Mouse (Mus musculus) layer of hippocampus, adult 2 months (tissue): ENCODE results near the gene Clec9a. TPM values are rescaled to one million over a fixed set of nuclear protein-coding genes. Genes with fewer than 3 reads are reported as not detected.

ENCODE experiments used
- DNase-seq, 2 experiments: peaks; one replicate each; pipeline ENCODE4 v3.0.0; 2022; ENCODE audit warnings: low spot score in 2 of 2
- H3K27ac ChIP-seq: fragments of 200-600 bp; 2 replicates; pipeline ENCODE4 v1.8.1; 2022
- H3K4me3 ChIP-seq: fragments of 200-600 bp; 2 replicates; pipeline ENCODE4 v1.8.1; 2022; ENCODE audit warnings: mild to moderate bottlenecking
- CTCF ChIP-seq: fragments of 200-600 bp; conservative IDR thresholded peaks from 2 replicates; pipeline ENCODE4 v1.8.1; 2022; ENCODE audit warnings: antibody characterized with exemption, mild to moderate bottlenecking, moderate library complexity
- long read RNA-seq, 2 experiments: library from polyadenylated mRNA; stranded (forward); transcript quantifications; one replicate each; pipeline ENCODE4 v2.0.0; 2021; ENCODE audit warnings: borderline mapping rate in 2 of 2
- total RNA-seq, 2 experiments: library from RNA; stranded (reverse); gene quantifications; 2 replicates each; pipeline ENCODE4 v1.2.3; 2021

The Clec9a gene
- not detected for total RNA-seq
- long read RNA-seq, experiment 1 = 0 reads
- long read RNA-seq, experiment 2 = 0 reads

DNA sequence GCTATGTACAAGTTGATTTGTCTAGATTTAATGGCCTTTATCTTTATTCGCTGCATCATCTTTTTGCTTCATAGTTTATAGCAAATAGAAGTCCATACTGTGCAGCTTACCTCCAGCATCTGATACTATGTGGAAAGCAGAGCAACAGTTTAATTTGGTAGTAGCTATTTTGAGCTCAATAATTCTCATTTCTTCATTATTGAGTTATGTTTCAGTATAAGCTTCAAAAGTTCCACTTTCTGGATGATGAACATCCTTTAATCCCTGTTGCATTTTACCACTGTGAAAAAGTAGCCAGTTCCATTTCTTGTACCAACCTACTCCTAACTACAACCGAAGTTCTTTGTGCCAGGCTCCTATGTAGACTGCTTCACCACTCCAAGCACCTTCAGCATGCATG, at the start of gene Clec9a:
Gene Clec9a (plus strand): TSS at position 301 of the 400 bp plus-strand sequence.
- H3K27ac ChIP-seq = no peak within 1 kb of the TSS
- TF ChIP-seq CTCF = no peak
- no peak within 1 kb of the TSS for H3K4me3 ChIP-seq
- DNase-seq = no peak

DNA sequence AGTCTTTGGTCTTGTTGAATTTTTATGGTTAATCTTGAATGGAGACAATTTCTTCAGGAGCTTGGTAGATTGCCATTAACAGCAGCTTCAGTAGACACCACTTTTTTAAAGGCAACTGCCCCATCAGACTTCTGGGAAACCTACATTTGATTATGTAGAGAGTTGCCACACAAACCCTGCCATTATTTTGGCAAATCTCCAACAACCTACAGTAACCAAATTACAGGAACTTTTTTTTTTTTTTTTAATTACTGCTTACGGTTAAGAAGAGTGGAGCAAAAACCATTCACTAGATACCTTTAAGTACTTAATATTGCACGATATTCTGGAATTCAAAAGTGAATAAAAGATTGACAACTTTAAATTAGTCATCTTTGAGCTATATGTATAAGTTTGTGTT, 49.1 kb upstream of the Clec9a start:
- H3K27ac ChIP-seq = no peak overlapping the region
- no peak for DNase-seq
- H3K4me3 ChIP-seq = no peak overlapping the region
- TF ChIP-seq CTCF = no peak

DNA sequence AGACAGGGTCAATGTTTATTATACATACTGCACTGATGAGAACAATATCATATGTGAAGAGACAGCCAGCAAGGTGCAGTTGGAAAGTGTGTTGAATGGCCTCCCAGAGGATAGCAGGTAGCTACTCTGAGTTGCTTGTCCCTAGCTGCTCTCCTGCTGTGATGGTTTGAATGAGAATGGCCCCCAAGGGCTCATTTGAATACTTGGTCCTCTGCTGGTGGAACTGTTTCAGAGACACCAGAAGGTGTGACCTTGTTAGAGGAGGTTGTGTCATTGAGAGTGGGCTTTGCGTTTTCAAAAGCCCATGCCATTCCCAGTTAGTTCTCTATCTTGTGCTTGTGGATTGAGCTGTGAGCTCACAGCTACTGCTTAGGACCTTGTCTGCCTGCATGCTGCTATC, 44.7 kb upstream of the Clec9a start:
- no peak overlapping the region for H3K27ac ChIP-seq
- no peak for DNase-seq
- no peak for TF ChIP-seq CTCF
- no peak overlapping the region for H3K4me3 ChIP-seq

DNA sequence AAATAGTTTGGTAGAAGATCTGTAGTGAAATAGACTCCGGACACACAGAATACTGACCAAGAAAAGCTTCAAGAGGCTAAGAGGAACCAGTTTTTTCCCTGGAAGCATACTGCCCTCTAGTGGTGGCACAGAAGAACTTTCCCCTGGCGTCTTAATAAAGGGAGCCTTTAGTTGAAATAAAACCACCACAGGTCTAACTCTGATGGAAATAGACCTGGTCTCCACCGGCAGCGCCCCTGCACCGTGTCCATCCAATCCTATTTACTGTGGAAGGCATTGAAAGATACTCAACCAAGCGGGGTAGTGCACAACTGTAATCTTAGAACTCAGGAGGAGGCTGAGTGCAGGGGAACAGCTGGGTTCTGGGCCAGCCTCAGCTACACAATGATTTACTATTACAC, 42.7 kb upstream of the Clec9a start:
- no peak overlapping the region for H3K4me3 ChIP-seq
- DNase-seq = peak; percentile 27 to 65
- peak; percentile 96 for TF ChIP-seq CTCF
- H3K27ac ChIP-seq = no peak overlapping the region

DNA sequence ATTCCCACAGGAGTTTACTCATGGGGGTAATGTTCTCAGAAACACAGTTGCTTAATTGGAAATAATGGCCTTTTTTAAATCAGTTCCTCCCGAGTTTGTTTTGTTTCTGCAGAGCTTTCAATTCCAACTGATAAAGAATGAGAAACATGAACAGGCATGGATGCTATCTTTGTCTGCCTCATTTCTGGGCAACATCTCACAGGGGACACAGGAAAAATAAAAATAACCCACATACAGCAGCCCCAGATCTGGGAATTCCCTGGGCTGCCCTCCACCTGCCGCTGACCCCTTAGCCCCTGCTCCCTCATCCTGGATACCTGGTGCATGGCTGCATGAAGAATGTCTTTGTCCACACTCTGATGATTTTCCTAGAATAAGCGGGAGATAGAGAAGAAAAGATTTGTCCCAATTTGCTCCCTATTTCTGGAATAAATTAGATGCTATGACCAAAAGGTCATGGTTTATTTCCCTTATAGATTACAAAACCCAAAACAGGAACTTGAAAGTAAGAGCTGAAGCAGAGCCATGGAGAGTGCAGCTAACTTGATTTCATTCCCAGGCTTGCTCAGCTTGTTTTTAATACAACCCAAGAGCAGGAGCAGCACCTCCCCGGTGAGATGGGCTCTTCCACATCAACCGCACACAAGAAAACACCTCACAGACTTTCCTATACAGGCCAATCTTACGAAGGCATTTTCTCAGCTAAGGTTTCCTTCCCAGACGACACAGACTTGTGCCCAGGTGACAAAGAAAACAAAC, 39.1 kb upstream of the Clec9a start:
- DNase-seq = no peak
- no peak for TF ChIP-seq CTCF
- no peak overlapping the region for H3K27ac ChIP-seq
- H3K4me3 ChIP-seq = no peak overlapping the region

DNA sequence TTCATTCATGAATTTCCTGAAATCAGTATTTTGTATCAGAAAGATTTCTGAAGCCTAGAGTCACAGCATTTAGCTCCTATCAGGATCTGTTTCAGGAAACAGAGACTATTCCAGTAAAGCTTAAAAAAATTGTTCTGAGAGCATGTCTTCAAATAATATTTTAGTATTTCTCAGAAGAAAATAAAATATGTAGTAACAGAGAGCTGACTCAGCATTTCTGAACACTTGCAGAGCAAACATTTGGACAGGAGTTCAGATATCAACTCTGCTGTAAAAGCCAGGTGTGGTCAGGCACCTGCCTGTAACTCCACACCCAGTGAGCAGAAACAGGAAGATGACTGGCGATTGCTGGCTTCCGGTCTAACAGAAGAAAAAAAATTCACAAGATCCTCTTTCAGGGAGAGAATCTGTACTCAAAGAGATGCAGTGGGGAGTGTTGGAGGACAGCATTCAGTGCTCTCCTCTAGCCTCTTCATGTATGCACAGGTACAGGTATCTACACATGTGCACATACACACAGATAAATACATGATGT, 33.7 kb upstream of the Clec9a start:
- DNase-seq = no peak
- TF ChIP-seq CTCF = no peak
- Histone ChIP-seq H3K27ac (no peak overlapping the region), H3K4me3 (no peak overlapping the region)

DNA sequence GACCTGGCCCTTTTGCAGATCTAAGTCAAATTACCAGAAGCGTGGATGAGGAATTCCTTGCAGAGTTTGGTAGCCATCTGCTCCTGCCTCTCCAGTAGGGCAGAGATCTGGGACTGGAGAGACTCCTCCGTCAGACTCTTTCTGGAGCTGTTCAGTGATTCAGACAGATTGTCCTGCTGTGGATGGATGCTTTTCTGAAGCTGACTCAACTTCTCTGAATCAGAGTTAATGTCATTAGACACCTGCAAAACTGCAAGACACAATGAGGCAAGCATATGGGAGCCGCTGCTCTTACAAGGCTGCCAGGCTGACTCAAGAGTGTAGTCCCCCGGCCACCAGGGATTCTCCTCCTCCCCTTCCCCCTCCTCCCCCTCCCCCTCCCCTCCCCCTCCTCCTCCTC, 28.2 kb upstream of the Clec9a start:
- no peak overlapping the region for H3K4me3 ChIP-seq
- H3K27ac ChIP-seq = no peak overlapping the region
- TF ChIP-seq CTCF = no peak
- DNase-seq = peak; percentile 11 to 29

DNA sequence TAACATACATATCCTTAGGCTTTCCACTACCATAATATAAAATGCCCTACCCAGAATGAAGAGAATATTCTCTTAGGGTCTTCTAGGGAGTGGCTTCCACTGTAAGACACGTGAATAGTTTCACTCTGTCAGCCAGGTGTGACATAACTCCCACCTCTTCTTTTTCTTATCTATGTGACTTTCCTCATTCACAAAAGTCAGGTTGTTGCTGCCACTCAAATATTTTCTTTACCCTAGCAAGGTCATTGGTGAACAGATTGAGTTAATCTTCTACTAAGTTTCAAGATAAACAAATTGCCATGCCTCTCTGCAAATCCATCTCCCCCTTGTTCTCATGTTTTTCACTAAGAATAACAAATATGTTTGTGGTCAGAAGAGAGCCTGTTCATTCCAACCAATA, 26.9 kb upstream of the Clec9a start:
- no peak for TF ChIP-seq CTCF
- no peak for DNase-seq
- Histone ChIP-seq H3K27ac (no peak overlapping the region), H3K4me3 (no peak overlapping the region)

DNA sequence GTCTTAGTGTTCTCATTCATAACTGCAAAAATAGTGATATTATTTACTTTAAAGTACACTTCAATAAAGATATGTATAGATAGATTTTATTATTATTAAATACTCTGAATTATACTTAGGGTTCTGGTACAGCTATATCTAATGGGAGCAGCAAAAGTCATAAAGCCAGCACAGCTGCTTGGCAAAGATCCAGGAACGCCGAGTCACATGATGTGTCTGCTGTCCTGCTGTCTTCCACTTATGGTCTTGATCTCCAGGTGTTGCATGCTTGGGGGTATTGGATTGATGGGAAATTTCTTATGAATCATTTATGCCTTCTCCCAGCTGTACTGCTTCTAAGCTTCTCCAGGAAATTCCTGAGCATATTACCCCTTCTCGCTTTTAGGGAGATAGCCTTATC, 25.2 kb upstream of the Clec9a start:
- no peak for DNase-seq
- TF ChIP-seq CTCF = no peak
- Histone ChIP-seq H3K4me3 (no peak overlapping the region), H3K27ac (no peak overlapping the region)

DNA sequence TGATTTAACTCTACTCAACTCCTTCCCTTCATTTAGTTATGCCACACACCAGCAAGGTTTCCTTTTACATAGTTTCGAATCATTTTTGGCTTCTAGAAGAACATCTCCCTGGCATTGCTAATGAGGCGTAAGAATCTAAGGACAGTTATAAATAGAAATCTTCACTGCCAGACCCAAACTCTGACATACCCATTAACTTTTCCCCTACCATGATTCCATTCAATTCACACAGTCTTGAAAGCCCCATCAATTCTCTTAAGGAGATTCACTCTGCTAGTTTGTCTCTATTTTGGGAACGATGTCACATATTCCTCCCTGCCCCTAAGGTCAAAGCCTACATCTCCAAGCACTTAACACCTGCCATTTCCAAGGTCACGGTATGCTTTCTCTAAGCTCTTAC, 23.7 kb upstream of the Clec9a start:
- no peak for TF ChIP-seq CTCF
- Histone ChIP-seq H3K27ac (no peak overlapping the region), H3K4me3 (no peak overlapping the region)
- DNase-seq = no peak

DNA sequence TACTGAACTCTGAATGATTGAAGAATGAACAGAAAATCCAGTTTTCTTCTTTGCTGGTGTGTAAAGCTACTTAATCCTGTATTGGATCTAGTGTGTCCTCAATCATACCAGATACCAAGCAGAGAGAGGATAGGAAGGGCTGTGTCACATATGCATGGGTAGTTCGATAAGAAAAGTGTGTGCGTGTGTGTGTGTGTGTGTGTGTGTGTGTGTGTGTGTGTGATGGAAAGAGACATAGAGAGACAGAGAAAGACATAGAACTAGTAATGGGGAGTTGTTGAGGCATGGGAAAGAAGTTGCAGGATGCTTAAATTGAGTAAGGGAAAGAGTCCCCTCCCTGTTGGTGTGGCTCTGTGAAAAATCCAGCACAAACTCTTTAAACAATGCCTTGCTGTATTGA, 22.9 kb upstream of the Clec9a start, which contains the start of gene Clec12b:
Gene Clec12b (minus strand): TSS at position 101 of the 400 bp plus-strand sequence.
- no peak within 1 kb of the TSS for H3K4me3 ChIP-seq
- TF ChIP-seq CTCF = no peak
- DNase-seq = no peak

DNA sequence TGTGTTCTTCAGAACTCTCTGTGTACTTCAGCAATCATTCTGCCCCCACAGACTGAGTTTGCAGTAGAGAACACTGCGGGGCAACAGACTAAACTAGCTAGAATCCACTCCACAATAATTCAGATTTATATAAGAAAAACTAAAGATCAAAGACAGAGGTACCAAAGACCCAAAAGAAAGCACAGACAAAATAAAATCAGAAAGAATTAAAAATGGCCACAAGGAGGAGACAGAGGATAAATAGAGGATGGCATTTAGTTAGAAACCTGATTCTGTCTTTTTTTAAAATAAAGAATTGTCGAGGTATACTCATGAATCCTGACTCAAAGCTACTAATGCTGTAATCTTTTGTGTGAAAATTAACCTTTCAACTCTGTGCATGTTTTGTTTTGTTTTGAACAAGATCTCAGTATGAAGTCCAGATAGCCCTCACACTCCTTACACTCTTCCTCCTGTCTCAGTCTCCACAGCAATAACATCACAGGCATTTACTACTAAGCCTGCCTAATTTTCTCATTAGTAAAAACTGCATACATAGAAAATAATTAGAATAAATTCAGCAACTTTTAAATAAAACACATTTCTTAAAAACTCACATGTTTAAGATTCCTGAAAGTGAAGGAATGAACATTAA, 15.5 kb upstream of the Clec9a start:
- TF ChIP-seq CTCF = peak; percentile 89
- Histone ChIP-seq H3K4me3 (no peak overlapping the region), H3K27ac (no peak overlapping the region)
- no peak for DNase-seq

More for the DNA sequence above, 22.9 kb upstream of the Clec9a start, which contains the start of gene Clec12b:
- no peak within 1 kb of the TSS for H3K27ac ChIP-seq

DNA sequence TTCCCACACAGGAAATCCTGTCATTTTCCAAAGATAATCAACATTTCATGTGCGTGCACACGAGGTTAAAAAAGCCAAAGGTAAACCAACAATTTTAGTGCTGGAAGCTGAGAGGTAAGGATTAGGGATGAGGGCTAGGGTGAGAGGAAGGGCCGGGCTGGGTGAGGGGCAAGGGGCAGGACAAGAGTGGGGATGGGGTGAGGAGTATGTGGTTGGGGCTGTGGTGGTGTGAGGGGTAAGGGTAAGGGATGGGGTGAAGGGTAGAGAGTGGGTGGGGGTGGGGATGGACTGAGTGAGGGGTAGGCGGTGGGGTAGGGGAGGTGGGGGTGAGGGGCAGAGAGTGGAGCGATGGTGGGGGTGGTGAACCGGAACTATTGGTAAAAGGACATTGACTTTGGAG, 14.9 kb upstream of the Clec9a start:
- DNase-seq = no peak
- Histone ChIP-seq H3K27ac (no peak overlapping the region), H3K4me3 (no peak overlapping the region)

DNA sequence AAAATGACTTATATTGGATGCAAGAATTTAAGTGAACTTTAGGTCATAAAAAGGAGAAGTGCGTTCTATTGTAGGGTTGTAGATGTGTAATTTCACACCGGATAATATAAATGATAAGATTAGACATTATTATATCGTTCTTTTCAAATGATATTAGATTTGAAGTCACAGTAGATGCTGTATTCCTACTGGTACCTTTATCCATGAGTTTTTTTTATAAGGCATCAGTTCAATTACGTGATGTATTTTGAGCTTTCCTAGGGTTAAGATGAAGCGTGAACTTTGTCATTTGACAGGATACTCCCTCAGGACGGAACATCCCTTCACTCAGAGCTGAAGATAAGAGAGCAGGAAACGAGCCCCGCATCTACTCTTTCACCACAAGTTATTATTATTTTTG, 11.7 kb upstream of the Clec9a start, which contains the start of gene Clec1b:
Gene Clec1b (plus strand): TSS at position 301 of the 400 bp plus-strand sequence.
- no peak within 1 kb of the TSS for H3K4me3 ChIP-seq
- no peak for DNase-seq
- TF ChIP-seq CTCF = no peak

More for the DNA sequence above, 14.9 kb upstream of the Clec9a start:
- no peak for TF ChIP-seq CTCF

More for the DNA sequence above, 11.7 kb upstream of the Clec9a start, which contains the start of gene Clec1b:
- no peak within 1 kb of the TSS for H3K27ac ChIP-seq
